Mouse (Mus musculus) macrophage (primary cell): ENCODE data around the gene Rhbdd1. TPM values are rescaled to one million over a fixed set of nuclear protein-coding genes. Genes with fewer than 3 reads are reported as not detected.

ENCODE experiments used
- H3K27ac ChIP-seq: fragments of 350-480 bp; formaldehyde crosslinking; 2 replicates; pipeline ENCODE4 v1.9.0; 2021
- H3K36me3 ChIP-seq: fragments of 350-480 bp; formaldehyde crosslinking; 2 replicates; pipeline ENCODE4 v1.9.0; 2021; ENCODE audit errors: inconsistent target
- H3K4me3 ChIP-seq: fragments of 350-480 bp; formaldehyde crosslinking; 2 replicates; pipeline ENCODE4 v1.9.0; 2021; ENCODE audit errors: inconsistent target
- H3K79me2 ChIP-seq: fragments of 350-480 bp; formaldehyde crosslinking; 2 replicates; pipeline ENCODE4 v1.9.0; 2021; ENCODE audit errors: inconsistent target
- WGBS: methylation state at CpG from one replicate; pipeline ENCODE4 v1.1.7; 2026; ENCODE audit warnings: inconsistent platforms; ENCODE audit not compliant: missing documents; 5-methylcytosine and 5-hydroxymethylcytosine counted together
- polyA plus RNA-seq: library from polyadenylated mRNA; stranded (reverse); fragments of 250-400 nt; gene quantifications from 3 replicates; pipeline ENCODE4 v1.2.4, GENCODE M21; 2018; ENCODE audit warnings: inconsistent platforms

Gene Rhbdd1
- polyA plus RNA-seq, 1 experiment from 2014 or later, result 26.6 TPM

GRCm38 (mm10) chr1:82364468-82364867 lies 48.2 kb downstream of the Rhbdd1 start:
- Histone ChIP-seq H3K79me2 (no peaks in the 10 kb centered on the region), H3K4me3 (no peak overlapping the region), H3K27ac (no peak overlapping the region), H3K36me3 (0 out of 2 replicates have a peak, but pooled peaks cover 3% of the 10 kb centered on the region)
- WGBS, result 92% methylated on average over 6 of the region's 6 CpGs

- Histone ChIP-seq H3K79me2 (no peaks in the 10 kb centered on the region), H3K27ac (no peak overlapping the region), H3K4me3 (no peak overlapping the region), H3K36me3 (0 out of 2 replicates have a peak, but pooled peaks cover 8% of the 10 kb centered on the region)
- WGBS, result 89% methylated on average over 4 of the region's 5 CpGs
These were observed 55.6 kb downstream of the Rhbdd1 start for GRCm38 (mm10) chr1:82371636-82372428.

GRCm38 (mm10) chr1:82373924-82374323 lies 57.7 kb downstream of the Rhbdd1 start:
- no peak overlapping the region for H3K27ac ChIP-seq
- WGBS, result 99% methylated on average over 7 of the region's 8 CpGs
- H3K36me3 ChIP-seq, result peaks cover 17% of the 10 kb centered on the region
- no peak overlapping the region for H3K4me3 ChIP-seq
- H3K79me2 ChIP-seq, result no peaks in the 10 kb centered on the region

- H3K36me3 ChIP-seq, result peaks cover 17% of the 10 kb centered on the region
- 55% methylated on average over 3 of the region's 4 CpGs for WGBS
- H3K4me3 ChIP-seq, result no peak overlapping the region
- no peaks in the 10 kb centered on the region for H3K79me2 ChIP-seq
- H3K27ac ChIP-seq, result no peak overlapping the region
These were observed 58.6 kb downstream of the Rhbdd1 start for GRCm38 (mm10) chr1:82374831-82375358.

GRCm38 (mm10) chr1:82375452-82375851 lies 59.2 kb downstream of the Rhbdd1 start:
- Histone ChIP-seq H3K27ac (no peak overlapping the region), H3K79me2 (no peaks in the 10 kb centered on the region), H3K4me3 (no peak overlapping the region), H3K36me3 (peaks cover 13% of the 10 kb centered on the region)
- 90% methylated on average over 3 of the region's 3 CpGs for WGBS

DNA sequence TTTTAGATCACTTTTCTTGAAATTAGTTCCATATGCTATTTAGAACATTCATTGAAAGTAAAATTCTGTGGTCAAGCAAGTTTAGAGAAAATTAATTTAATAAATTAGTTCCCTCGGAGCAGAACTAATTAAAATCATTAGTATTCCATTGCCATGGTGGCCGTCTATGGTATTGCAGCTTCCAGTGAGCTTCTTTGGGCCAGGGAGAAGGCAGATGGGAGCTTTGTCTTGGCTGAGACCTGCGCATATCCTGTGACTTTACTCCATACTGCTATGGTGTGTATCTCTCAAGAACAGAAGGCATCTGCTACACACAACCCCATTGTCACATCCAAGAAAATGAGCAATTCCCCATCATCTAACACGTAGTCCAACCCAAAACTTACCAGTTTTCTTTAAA lies 65.7 kb downstream of the Rhbdd1 start:
- Histone ChIP-seq H3K36me3 (peaks cover 12% of the 10 kb centered on the region), H3K79me2 (no peaks in the 10 kb centered on the region), H3K4me3 (no peak overlapping the region), H3K27ac (no peak overlapping the region)
- 94% methylated on average over 4 of the region's 4 CpGs for WGBS

DNA sequence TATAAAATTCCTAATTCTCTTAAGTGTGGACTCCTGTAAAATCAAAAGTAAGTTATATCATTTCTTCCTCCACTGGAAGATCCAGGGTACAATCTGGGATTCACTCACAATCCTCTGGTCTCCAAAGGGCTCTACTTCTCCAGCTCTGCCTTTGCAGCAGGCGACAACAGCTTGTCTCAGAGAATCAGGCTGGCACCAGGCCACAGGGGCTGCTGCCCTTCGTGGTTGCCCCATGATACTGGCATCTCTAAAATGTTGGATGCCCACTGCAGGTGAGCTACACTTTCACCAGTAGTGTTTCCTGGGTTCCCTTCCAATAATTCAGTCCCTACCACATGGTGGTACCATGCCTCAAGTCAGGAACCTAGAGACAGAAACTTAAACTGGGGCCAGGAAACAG lies 67.9 kb downstream of the Rhbdd1 start:
- Histone ChIP-seq H3K36me3 (no peaks in the 10 kb centered on the region), H3K79me2 (no peaks in the 10 kb centered on the region), H3K27ac (no peak overlapping the region), H3K4me3 (no peak overlapping the region)
- WGBS, result 97% methylated on average over 2 of the region's 2 CpGs

- Histone ChIP-seq H3K36me3 (no peaks in the 10 kb centered on the region), H3K79me2 (no peaks in the 10 kb centered on the region), H3K27ac (no peak overlapping the region), H3K4me3 (no peak overlapping the region)
- WGBS, result 90% methylated on average over 9 of the region's 9 CpGs
These were observed 68.8 kb downstream of the Rhbdd1 start for GRCm38 (mm10) chr1:82385054-82385453.

- Histone ChIP-seq H3K79me2 (no peaks in the 10 kb centered on the region), H3K36me3 (no peaks in the 10 kb centered on the region), H3K27ac (no peak overlapping the region), H3K4me3 (no peak overlapping the region)
- 96% methylated on average over 4 of the region's 4 CpGs for WGBS
These were observed 69.6 kb downstream of the Rhbdd1 start for GRCm38 (mm10) chr1:82385827-82386230.

DNA sequence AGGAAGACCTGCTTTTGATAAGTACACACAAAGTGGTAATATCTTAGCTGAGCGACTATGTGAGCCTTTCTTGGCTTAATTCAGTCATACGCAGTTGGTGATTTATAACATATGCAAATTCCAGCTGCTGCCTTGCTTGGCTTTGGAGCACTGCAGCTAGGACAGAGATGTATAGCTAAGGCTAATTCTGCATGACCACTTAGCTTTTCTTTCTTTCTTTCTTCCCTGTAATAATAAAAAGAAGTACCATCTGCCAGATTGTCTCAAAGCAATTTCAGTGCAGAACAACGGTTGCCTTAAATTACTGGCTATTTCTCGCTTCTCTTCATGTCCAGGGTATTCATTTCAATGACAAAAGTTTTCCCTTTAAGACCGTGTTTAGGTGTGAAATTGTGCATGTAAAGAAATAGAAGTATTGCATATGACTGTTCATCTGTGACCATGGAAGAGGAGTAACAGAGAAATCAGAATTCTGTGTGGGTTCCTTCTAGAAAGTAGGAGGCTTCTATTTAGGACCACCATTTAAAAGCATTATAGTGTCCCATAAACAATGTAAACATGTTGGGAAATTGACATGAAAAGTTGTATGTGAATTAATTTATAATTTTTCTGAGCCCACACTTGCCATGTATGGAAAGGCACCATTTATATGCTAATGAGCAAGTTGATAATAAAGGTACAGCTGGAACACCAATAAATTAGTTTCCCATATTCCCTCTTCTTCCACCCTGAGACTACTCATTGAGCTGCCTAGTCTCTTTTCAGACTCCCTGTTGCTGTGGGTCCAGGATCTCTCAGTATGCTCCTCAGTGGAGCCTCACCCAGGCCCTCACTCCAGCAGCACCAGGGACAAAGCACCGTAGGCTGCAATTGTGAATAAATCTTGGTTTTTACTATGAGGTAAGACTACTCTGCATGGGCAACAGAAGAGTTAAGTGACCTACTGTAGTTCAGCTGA lies 70.8 kb downstream of the Rhbdd1 start:
- Histone ChIP-seq H3K4me3 (no peak overlapping the region), H3K36me3 (no peaks in the 10 kb centered on the region), H3K79me2 (no peaks in the 10 kb centered on the region), H3K27ac (no peak overlapping the region)
- WGBS, result 100% methylated on average over 6 of the region's 6 CpGs

- H3K36me3 ChIP-seq, result no peaks in the 10 kb centered on the region
- no peaks in the 10 kb centered on the region for H3K79me2 ChIP-seq
- H3K4me3 ChIP-seq, result no peak overlapping the region
- 99% methylated on average over 7 of the region's 7 CpGs for WGBS
- no peak overlapping the region for H3K27ac ChIP-seq
These were observed 73.1 kb downstream of the Rhbdd1 start for GRCm38 (mm10) chr1:82389371-82389770.

DNA sequence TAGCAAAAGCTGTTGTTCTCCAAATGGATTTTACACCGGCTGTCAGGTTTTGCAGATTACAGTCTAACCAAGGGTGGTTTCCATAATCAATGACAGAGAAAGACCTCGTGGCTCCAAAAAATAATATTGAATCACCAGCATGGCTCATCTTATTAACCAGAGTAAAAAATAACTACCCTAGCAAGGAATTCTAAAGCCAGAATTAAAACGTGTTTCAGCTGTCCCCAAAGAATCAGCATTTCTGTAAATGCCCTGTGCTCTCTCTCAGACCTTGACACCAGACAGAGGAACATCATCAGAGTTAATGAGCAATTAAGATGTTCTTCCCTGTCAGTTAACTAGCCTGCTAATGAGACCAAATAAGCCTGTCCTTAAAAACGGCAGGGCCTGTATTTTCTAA lies 79.1 kb downstream of the Rhbdd1 start:
- H3K27ac ChIP-seq, result no peak overlapping the region
- 87% methylated on average over 4 of the region's 4 CpGs for WGBS

DNA sequence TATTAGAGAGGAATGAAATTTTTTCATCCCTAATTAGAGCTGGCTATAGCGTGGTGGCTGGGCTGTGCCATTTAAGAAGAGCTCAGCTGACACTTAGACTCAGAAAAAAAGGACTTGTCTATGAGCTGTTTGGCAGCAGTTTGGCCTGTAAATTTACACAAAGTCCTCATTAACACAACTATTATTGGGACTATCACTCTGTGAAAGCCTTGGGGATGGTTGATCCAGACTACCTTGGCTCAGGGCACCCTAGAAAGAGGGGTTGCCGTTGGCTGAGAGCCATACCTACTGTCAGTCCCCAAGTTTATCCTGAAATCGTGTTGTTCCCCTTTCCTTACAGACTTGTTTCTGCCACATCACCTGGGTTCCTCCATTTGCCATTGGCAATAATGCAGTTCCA lies 91.5 kb downstream of the Rhbdd1 start:
- 93% methylated on average over 3 of the region's 3 CpGs for WGBS

More for the DNA sequence above, 79.1 kb downstream of the Rhbdd1 start:
- H3K79me2 ChIP-seq, result no peaks in the 10 kb centered on the region
- H3K4me3 ChIP-seq, result no peak overlapping the region
- H3K36me3 ChIP-seq, result no peaks in the 10 kb centered on the region

DNA sequence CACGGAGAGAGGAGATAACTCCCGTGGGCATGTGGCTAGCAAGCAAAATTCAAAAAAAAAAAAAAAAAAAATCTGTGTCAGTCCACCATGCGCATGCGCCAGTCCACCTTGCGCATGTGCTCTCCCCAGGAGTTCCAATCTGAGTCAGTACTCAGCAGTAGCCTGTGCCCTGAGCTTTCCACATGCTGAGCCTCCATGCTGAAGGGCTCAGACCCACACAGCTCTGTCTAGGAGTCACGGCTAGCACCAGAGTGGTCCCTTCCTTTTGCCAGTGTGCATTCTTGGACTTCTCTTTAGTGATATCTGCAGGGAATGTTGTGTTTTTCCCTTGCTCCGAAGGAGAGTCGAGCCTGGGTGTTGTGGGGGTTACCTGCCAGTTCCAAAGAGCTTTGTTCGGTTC lies 93.0 kb downstream of the Rhbdd1 start:
- 95% methylated on average over 4 of the region's 9 CpGs for WGBS

More for the DNA sequence above, 91.5 kb downstream of the Rhbdd1 start:
- Histone ChIP-seq H3K27ac (no peak overlapping the region), H3K36me3 (no peaks in the 10 kb centered on the region), H3K4me3 (no peak overlapping the region), H3K79me2 (no peaks in the 10 kb centered on the region)

More for the DNA sequence above, 93.0 kb downstream of the Rhbdd1 start:
- H3K4me3 ChIP-seq, result no peak overlapping the region
- no peaks in the 10 kb centered on the region for H3K36me3 ChIP-seq
- no peak overlapping the region for H3K27ac ChIP-seq
- no peaks in the 10 kb centered on the region for H3K79me2 ChIP-seq
